Mouse (Mus musculus): ENCODE results near the gene Fahd1.

GRCm38 (mm10) chr17:24856589-24856988, 6.4 kb upstream of the Fahd1 start:
- no peak for TF ChIP-seq EP300 (IDR thresholded peaks at IDR 0.05)
- no peak for TF ChIP-seq CTCF (IDR thresholded peaks at IDR 0.05)
